Mouse (Mus musculus) midbrain, embryonic 11.5 days (tissue): ENCODE results near the gene Olfr1002. TPM values are rescaled to one million over a fixed set of nuclear protein-coding genes. Genes with fewer than 3 reads are reported as not detected.
"Not testable (repeated sequence)": the region's sequence is repeated elsewhere in the genome, so short reads cannot be mapped to it uniquely, and the experiment has no call there.

Source experiments
- ATAC-seq: fragments of 200-750 bp; cut with Nextera tagmentation; 2 replicates; pipeline ENCODE4 v1.8.0; 2017; ENCODE audit warnings: moderate TSS enrichment, moderate library complexity; ENCODE audit not compliant: low FRiP score
- DNase-seq: peaks from one replicate; pipeline ENCODE4 v3.0.0; 2015; ENCODE audit warnings: low spot score; ENCODE audit errors: missing footprints
- H3K27ac ChIP-seq: fragments of 300-500 bp; sonication (generic); 2 replicates; pipeline ENCODE4 v1.5.1; 2014; ENCODE audit warnings: low read depth, low read length
- H3K27me3 ChIP-seq: fragments of 300-500 bp; sonication (generic); 2 replicates; pipeline ENCODE4 v1.6.1; 2014; ENCODE audit warnings: mild to moderate bottlenecking, low read length, moderate library complexity, mixed read lengths; ENCODE audit not compliant: control insufficient read depth, insufficient read depth
- H3K36me3 ChIP-seq: fragments of 300-500 bp; sonication (generic); 2 replicates; pipeline ENCODE4 v1.6.1; 2014; ENCODE audit warnings: mild to moderate bottlenecking, low read length, moderate library complexity, mixed read lengths; ENCODE audit not compliant: control insufficient read depth, insufficient read depth
- H3K4me1 ChIP-seq: fragments of 300-500 bp; sonication (generic); 2 replicates; pipeline ENCODE4 v1.6.1; 2014; ENCODE audit warnings: low read length; ENCODE audit not compliant: control insufficient read depth, insufficient read depth
- H3K4me2 ChIP-seq: fragments of 300-500 bp; sonication (generic); 2 replicates; pipeline ENCODE4 v1.6.1; 2014; ENCODE audit warnings: mild to moderate bottlenecking, moderate library complexity
- H3K4me3 ChIP-seq: fragments of 300-500 bp; sonication (generic); 2 replicates; pipeline ENCODE4 v1.5.1; 2014; ENCODE audit warnings: low read depth, low read length
- H3K9ac ChIP-seq: fragments of 300-500 bp; sonication (generic); 2 replicates; pipeline ENCODE4 v1.6.1; 2014; ENCODE audit warnings: low read length
- H3K9me3 ChIP-seq: fragments of 300-500 bp; sonication (generic); 2 replicates; pipeline ENCODE4 v1.6.1; 2016; ENCODE audit warnings: low read length; ENCODE audit not compliant: control insufficient read depth
- WGBS: fragments of 180-500 bp; shearing (Covaris S2); extraction: QIAGEN DNeasy Blood & Tissue Kit; methylation state at CpG from one replicate; pipeline ENCODE4 v1.1.7; 2014; 5-methylcytosine and 5-hydroxymethylcytosine counted together
- polyA plus RNA-seq: library from polyadenylated mRNA; unstranded; fragments of >200 nt; fragmentation: Nextera tagmentation; extraction: Ambion mirVana; gene quantifications from 2 replicates; pipeline ENCODE4 v1.2.1, GENCODE M21; 2014

The Olfr1002 gene
- not detected in 2 replicates for polyA plus RNA-seq

DNA sequence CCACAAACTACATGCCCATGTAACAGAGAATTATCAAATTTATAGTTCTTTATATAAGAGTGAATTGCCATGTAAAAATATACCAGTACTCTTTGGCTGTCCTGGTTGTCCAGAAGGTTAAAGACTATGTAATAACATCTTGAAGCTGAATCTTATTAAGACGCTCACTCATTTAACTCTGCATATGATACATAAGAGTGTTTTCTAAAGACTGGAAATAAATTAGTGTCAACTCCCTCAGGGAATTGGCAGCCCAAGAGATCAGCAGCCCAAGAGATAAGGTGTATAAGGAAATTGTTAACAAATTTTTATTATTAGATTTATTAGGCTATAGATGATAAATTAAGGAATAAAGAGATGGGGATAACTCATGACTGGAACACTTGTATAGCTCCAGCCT lies at the start of gene Olfr1002:
Gene Olfr1002, minus strand, starts transcription at position 101 of the 400 bp plus-strand sequence.
- Histone ChIP-seq H3K36me3 (no peaks in the 10 kb centered on the region), H3K4me1 (no peaks in the 10 kb centered on the region), H3K4me2 (no peak within 1 kb of the TSS), H3K27me3 (no peaks in the 10 kb centered on the region), H3K9me3 (no peaks in the 10 kb centered on the region), H3K9ac (no peak within 1 kb of the TSS), H3K4me3 (no peak within 1 kb of the TSS), H3K27ac (no peak within 1 kb of the TSS)
- DNase-seq (no peak), ATAC-seq (no peak)
- WGBS: 88% methylated on average over 1 of the region's 1 CpGs

DNA sequence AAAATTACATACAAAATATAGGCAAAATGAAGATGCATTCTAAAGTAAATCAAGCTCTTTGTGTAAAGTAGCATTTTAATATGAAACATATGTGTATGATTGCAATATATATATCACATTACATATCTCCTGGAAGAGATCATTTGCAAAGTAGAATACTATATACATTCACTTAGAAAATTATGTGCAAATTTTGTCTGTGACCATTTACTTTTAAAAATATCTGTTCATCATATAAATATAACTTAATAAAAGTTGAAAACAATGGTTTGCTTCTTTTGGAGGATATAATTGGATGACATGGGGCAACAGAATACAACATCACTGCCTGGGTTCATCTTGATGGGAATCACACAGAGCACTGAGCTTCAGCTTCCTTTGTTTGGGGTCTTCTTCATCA lies 38.6 kb upstream of the Olfr1002 start, which contains the start of gene Olfr1008:
Gene Olfr1008, plus strand, starts transcription at position 301 of the 400 bp plus-strand sequence.
- Histone ChIP-seq H3K4me3 (no peak within 1 kb of the TSS), H3K27me3 (no peaks in the 10 kb centered on the region), H3K4me2 (no peak within 1 kb of the TSS), H3K27ac (no peak within 1 kb of the TSS), H3K4me1 (no peaks in the 10 kb centered on the region), H3K9ac (no peak within 1 kb of the TSS), H3K36me3 (no peaks in the 10 kb centered on the region), H3K9me3 (no peaks in the 10 kb centered on the region)
- ATAC-seq (no peak), DNase-seq (no peak)

DNA sequence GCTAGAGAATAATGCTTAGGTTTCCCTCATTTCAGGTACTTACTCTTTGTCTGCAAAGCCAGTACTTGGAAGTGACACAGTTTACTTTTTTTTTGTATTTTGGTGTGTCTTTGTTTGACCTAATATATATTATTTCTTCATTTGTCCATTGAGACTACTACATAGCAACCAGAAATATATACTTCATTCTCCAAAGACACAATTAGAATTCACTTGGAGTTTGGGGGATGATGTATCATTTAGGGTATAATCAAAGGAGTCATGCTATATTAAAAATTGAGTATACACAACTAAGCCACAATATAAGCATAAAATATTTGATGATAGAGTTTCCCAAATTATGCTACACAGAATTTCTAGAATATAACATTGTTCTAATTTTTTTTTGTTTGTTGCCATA lies 28.2 kb upstream of the Olfr1002 start, which contains the start of gene Olfr1006:
Gene Olfr1006, minus strand, starts transcription at position 101 of the 400 bp plus-strand sequence.
- Histone ChIP-seq H3K4me3 (no peak within 1 kb of the TSS), H3K4me2 (no peak within 1 kb of the TSS), H3K4me1 (no peaks in the 10 kb centered on the region), H3K9ac (no peak within 1 kb of the TSS), H3K27ac (no peak within 1 kb of the TSS), H3K27me3 (no peaks in the 10 kb centered on the region), H3K36me3 (no peaks in the 10 kb centered on the region), H3K9me3 (no peaks in the 10 kb centered on the region)
- no peak for ATAC-seq
- DNase-seq: no peak

DNA sequence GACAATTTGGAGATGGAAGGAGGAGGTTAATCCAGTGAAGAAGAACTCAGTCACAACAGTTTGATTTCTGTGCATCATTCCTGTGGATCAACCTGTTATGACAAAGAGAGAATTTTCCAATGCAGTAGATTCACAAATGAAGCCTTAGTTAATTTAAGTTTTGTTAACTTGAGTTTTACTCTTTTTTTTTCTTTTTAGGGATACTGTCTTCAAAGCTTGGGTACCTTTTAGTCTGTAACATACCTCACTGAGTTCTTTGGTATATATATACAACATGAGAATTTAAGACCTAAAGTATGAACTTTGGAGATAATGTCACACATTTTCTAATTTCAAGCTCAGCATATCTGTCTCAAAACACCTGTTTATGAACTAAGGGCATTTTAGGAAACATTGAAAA lies 13.9 kb upstream of the Olfr1002 start, which contains the start of gene Olfr154:
Gene Olfr154, minus strand, starts transcription at position 101 of the 400 bp plus-strand sequence.
- not testable (repeated sequence) for H3K27me3 ChIP-seq, H3K9ac ChIP-seq, DNase-seq, H3K9me3 ChIP-seq, H3K4me2 ChIP-seq, H3K4me1 ChIP-seq, H3K27ac ChIP-seq, ATAC-seq, H3K4me3 ChIP-seq, H3K36me3 ChIP-seq

DNA sequence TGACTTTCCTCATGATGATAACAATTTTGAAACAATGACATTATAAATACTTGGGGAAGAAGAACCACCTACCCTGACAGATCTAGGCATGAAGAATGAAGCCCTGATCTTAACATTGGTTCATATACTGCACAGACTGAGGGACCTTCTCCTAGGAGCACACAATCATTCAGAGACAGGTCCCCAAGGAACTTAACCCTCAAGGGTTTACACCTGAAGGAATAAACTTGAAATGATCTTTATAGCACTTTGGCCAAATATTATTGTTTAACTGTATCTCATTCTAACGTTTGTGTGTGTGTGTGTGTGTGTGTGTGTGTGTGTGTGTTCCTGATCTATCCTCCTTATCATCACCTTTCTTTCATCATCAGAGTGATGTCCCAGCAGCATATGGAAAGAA lies 38.7 kb downstream of the Olfr1002 start, which contains the start of gene Olfr1000:
Gene Olfr1000, minus strand, starts transcription at position 101 of the 400 bp plus-strand sequence.
- Histone ChIP-seq H3K9ac (no peak within 1 kb of the TSS), H3K27ac (no peak within 1 kb of the TSS), H3K36me3 (no peaks in the 10 kb centered on the region), H3K4me3 (no peak within 1 kb of the TSS), H3K4me1 (no peaks in the 10 kb centered on the region), H3K27me3 (no peaks in the 10 kb centered on the region), H3K4me2 (no peak within 1 kb of the TSS), H3K9me3 (no peaks in the 10 kb centered on the region)
- DNase-seq (no peak), ATAC-seq (no peak)
- WGBS: 83% methylated on average over 1 of the region's 1 CpGs

Other genes starting within 250 kb of the Olfr1002 start
- not detected in 2 replicates for gene Olfr992, start 241.2 kb downstream of the Olfr1002 start, polyA plus RNA-seq
- not detected in 2 replicates for gene Olfr993, start 235.8 kb downstream of the Olfr1002 start, polyA plus RNA-seq
- not detected in 2 replicates for gene Olfr994, start 214.3 kb downstream of the Olfr1002 start, polyA plus RNA-seq
- gene Olfr995, start 207.1 kb downstream of the Olfr1002 start, polyA plus RNA-seq: not detected in 2 replicates
- not detected in 2 replicates for gene 4833423E24Rik, start 131.7 kb downstream of the Olfr1002 start, polyA plus RNA-seq
- gene Olfr996, start 71.5 kb downstream of the Olfr1002 start, polyA plus RNA-seq: not detected in 2 replicates
- gene Olfr998, start 61.8 kb downstream of the Olfr1002 start, polyA plus RNA-seq: not detected in 2 replicates
- not detected in 2 replicates for gene Olfr1000, start 38.8 kb downstream of the Olfr1002 start, polyA plus RNA-seq
- gene Olfr154, start 13.8 kb upstream of the Olfr1002 start, polyA plus RNA-seq: not detected in 2 replicates
- gene Olfr1006, start 28.1 kb upstream of the Olfr1002 start, polyA plus RNA-seq: not detected in 2 replicates
- not detected in 2 replicates for gene Olfr1008, start 38.7 kb upstream of the Olfr1002 start, polyA plus RNA-seq
- gene Olfr1009, start 64.7 kb upstream of the Olfr1002 start, polyA plus RNA-seq: not detected in 2 replicates
- gene Olfr1012, start 112.1 kb upstream of the Olfr1002 start, polyA plus RNA-seq: not detected in 2 replicates
- not detected in 2 replicates for gene Olfr1013, start 116.4 kb upstream of the Olfr1002 start, polyA plus RNA-seq
- not detected in 2 replicates for gene Olfr1014, start 122.0 kb upstream of the Olfr1002 start, polyA plus RNA-seq
- not detected in 2 replicates for gene Olfr1015, start 131.3 kb upstream of the Olfr1002 start, polyA plus RNA-seq
- not detected in 2 replicates for gene Olfr1016, start 151.8 kb upstream of the Olfr1002 start, polyA plus RNA-seq
- gene Olfr1018, start 167.8 kb upstream of the Olfr1002 start, polyA plus RNA-seq: not detected in 2 replicates
- gene Olfr1019, start 194.8 kb upstream of the Olfr1002 start, polyA plus RNA-seq: not detected in 2 replicates
- not detected in 2 replicates for gene Olfr1020, start 196.3 kb upstream of the Olfr1002 start, polyA plus RNA-seq
- not detected in 2 replicates for gene Olfr1022, start 217.9 kb upstream of the Olfr1002 start, polyA plus RNA-seq
- not detected in 2 replicates for gene Olfr1023, start 234.9 kb upstream of the Olfr1002 start, polyA plus RNA-seq